Mouse (Mus musculus): Measurements from ENCODE around the gene Slc9a2. TPM values are rescaled to one million over a fixed set of nuclear protein-coding genes. Genes with fewer than 3 reads are reported as not detected.

The Slc9a2 gene
- polyA plus RNA-seq, 1 experiment from 2014 or later = 0.25 TPM

DNA sequence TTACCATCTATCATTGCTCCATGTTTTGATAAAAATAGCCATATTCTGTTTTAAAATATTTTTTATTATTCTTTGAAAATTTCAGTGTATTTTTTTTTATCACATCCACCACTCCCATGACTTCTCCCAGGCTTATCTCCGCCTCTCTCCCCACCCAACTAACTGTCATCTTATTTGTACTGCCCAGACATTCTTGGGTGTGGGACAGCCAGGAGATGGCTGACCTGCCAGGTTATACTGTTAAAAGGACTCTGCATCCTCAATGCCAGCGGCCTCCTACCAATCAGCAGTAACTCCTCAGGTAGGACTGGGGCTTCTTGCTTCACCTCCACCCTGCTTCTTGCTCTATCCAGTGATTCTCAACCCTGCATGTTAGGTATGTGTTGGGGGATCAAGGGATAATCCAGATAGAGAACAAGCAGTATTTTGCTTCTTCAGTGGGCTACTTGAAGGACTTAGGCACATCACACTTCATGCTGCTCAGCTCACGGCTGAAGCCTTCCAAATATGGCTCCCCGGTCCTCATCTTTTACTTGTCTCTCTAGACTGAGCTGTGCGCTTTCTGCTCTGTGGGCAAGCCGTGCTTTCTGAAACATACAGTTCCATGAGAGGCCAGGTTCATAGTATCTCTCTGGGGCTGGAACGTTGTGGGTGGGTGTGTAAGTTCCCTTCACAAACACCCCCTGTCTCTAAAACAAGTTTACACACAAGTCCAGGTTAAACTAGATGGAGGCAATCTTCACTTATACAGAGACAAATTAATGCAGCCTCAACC is 91.0 kb downstream of the Slc9a2 start:
- H3K27me3 ChIP-seq = no peaks in the 10 kb centered on the region
- no peak overlapping the region for H3K4me3 ChIP-seq
- WGBS = 86% methylated on average over 7 of the region's 7 CpGs

DNA sequence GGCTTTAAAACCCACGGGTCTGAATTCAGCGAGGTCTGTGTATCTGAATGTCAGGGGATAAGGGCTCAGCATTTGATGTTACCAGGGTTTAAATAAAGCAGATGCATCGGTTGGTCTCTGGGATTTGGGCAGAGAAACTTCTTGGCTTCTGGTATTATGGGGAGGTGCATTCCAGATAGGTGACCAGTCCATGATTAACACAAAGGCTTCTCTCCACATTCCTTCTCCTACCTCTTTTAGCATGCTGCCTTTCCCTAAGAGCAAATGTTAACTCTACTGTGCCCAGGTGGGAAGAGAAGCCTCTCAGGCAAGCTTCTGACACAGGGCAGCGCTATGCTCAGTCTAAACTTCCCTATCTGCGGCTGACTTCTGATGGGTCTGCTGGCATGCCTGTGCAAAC is 92.9 kb downstream of the Slc9a2 start:
- Histone ChIP-seq H3K4me1 (no peaks in the 10 kb centered on the region), H3K9ac (no peak overlapping the region), H3K27ac (no peak overlapping the region), H3K9me3 (no peaks in the 10 kb centered on the region), H3K36me3 (no peaks in the 10 kb centered on the region), H3K4me3 (no peak overlapping the region), H3K4me2 (no peak overlapping the region), H3K27me3 (no peaks in the 10 kb centered on the region)
- 76% methylated on average over 5 of the region's 5 CpGs for WGBS
- no peak for ATAC-seq (ENCODE audit: borderline replicate concordance, extremely low read depth, low FRiP score, low TSS enrichment)

More for the DNA sequence above, 91.0 kb downstream of the Slc9a2 start:
- H3K9ac ChIP-seq = no peak overlapping the region
- no peaks in the 10 kb centered on the region for H3K9me3 ChIP-seq
- no peaks in the 10 kb centered on the region for H3K4me1 ChIP-seq
- H3K27ac ChIP-seq = no peak overlapping the region
- no peak for ATAC-seq (ENCODE audit: borderline replicate concordance, extremely low read depth, low FRiP score, low TSS enrichment)
- H3K36me3 ChIP-seq = no peaks in the 10 kb centered on the region
- no peak overlapping the region for H3K4me2 ChIP-seq

DNA sequence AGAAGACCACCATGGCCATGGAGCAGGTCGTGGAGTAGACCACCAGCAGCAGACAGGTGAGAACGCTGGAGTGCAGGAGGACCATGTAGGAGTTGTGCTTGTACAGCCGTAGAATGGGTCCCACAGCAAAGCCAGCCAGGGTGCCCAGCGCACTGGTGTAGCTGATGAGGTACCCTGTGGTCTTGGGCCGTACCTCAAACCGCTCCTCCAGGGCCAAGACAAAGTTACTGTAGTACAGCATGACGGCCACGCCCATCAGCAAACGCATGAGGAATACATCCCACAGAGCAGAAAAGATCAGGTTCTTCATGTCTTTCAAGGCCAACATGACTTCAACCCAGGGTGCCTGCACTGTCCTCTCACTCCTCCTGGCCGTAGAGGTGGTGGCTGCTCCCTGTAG is 93.7 kb downstream of the Slc9a2 start:
- WGBS = 94% methylated on average over 10 of the region's 10 CpGs
- no peak for ATAC-seq (ENCODE audit: borderline replicate concordance, extremely low read depth, low FRiP score, low TSS enrichment)

DNA sequence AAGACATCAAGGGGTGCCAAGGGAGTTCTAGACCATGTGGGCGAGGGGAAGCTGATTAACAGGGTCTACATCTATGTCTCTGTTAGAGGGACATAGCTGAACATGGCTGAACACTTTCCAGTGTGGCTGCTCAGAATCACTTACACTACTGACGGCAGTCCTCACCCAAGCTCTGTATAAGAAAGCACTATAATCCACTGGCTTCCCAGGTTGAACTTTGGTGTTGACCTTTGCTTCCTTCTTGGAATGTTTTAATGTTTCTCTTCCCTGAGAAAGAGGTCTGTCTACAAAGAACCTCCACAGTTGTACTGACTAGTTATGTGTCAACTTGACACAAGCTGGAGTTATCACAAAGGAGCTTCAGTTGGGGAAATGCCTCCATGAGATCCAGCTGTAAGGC is 95.7 kb downstream of the Slc9a2 start:
- Histone ChIP-seq H3K4me2 (no peak overlapping the region), H3K4me3 (no peak overlapping the region), H3K27me3 (no peaks in the 10 kb centered on the region), H3K27ac (no peak overlapping the region), H3K9me3 (no peaks in the 10 kb centered on the region), H3K36me3 (peaks cover 8% of the 10 kb centered on the region; the same call in 1 of the 2 replicates), H3K9ac (no peak overlapping the region), H3K4me1 (no peaks in the 10 kb centered on the region)
- no peak for ATAC-seq (ENCODE audit: borderline replicate concordance, extremely low read depth, low FRiP score, low TSS enrichment)
- WGBS = 67% methylated on average over 2 of the region's 2 CpGs

More for the DNA sequence above, 93.7 kb downstream of the Slc9a2 start:
- no peaks in the 10 kb centered on the region for H3K27me3 ChIP-seq
- H3K4me3 ChIP-seq = no peak overlapping the region
- H3K4me1 ChIP-seq = no peaks in the 10 kb centered on the region
- H3K27ac ChIP-seq = no peak overlapping the region
- no peaks in the 10 kb centered on the region for H3K9me3 ChIP-seq
- peaks cover 6% of the 10 kb centered on the region; the same call in 1 of the 2 replicates for H3K36me3 ChIP-seq
- H3K4me2 ChIP-seq = no peak overlapping the region
- no peak overlapping the region for H3K9ac ChIP-seq

DNA sequence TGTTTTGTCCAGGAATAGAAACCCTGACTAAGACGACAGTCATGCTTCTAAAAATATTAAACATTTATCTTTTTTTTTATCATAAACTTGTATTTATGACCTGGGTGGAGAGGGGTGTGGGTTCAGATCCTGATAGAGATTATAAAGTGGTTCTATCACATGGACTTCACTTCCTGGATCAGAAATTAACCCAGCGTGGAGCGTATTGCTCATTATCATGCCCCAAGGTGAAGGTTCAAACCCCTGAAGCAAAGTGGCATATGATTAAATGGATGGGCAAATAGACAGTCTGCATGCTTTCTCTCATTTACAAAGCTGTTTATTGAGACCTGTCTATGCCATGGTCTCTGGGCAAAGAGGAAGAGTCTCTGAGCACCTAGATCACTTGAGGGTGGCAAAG is 96.4 kb downstream of the Slc9a2 start:
- Histone ChIP-seq H3K4me2 (no peak overlapping the region), H3K9me3 (no peaks in the 10 kb centered on the region), H3K27me3 (no peaks in the 10 kb centered on the region), H3K9ac (no peak overlapping the region), H3K36me3 (peaks cover 8% of the 10 kb centered on the region; the same call in 1 of the 2 replicates), H3K27ac (no peak overlapping the region), H3K4me1 (no peaks in the 10 kb centered on the region), H3K4me3 (no peak overlapping the region)
- 72% methylated on average over 3 of the region's 3 CpGs for WGBS
- no peak for ATAC-seq (ENCODE audit: borderline replicate concordance, extremely low read depth, low FRiP score, low TSS enrichment)

DNA sequence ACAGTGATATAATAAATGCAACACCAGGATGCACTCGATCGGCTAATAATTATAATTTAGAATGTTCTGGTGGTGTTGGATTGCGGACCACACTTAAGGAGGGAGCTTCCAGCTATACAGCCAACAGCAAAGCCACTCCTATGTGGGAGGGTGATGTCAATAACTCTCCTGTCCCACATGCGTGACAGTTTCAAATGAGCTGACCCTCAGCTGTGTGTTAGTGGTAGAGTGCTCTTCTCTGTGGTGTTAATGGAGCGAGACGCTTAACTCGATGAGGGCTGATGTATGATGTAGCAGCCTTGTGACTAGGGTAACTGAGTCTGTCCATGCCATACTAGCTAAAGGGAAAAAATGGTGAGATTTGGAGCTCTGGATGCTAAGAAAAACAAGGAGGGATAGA is 103.1 kb downstream of the Slc9a2 start:
- Histone ChIP-seq H3K9ac (no peak overlapping the region), H3K27ac (no peak overlapping the region), H3K27me3 (no peaks in the 10 kb centered on the region), H3K4me2 (no peak overlapping the region), H3K9me3 (no peaks in the 10 kb centered on the region), H3K36me3 (peaks cover 8% of the 10 kb centered on the region; the same call in 1 of the 2 replicates), H3K4me3 (no peak overlapping the region), H3K4me1 (no peaks in the 10 kb centered on the region)
- 91% methylated on average over 7 of the region's 7 CpGs for WGBS
- ATAC-seq (ENCODE audit: borderline replicate concordance, extremely low read depth, low FRiP score, low TSS enrichment) = no peak

DNA sequence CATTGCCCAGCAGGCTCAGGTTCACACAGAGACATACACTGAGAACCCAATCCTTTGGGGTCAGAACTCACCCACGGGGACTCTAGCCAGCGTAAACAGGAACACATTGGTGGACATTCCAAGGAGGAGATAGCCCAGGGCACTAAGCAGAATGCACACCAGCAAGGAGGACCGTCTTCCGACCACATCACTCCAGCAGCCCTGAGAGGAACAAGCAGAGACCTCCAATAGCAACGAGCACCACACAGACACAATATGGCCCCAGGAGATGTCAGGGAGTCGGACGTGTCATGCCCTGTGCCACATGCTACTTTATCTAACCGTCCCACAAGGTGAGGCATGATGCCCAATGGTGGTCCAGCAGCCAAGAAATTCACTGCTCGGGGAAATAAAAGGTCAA is 103.9 kb downstream of the Slc9a2 start:
- no peak overlapping the region for H3K4me3 ChIP-seq
- no peak overlapping the region for H3K27ac ChIP-seq
- H3K9ac ChIP-seq = no peak overlapping the region
- no peaks in the 10 kb centered on the region for H3K4me1 ChIP-seq
- ATAC-seq (ENCODE audit: borderline replicate concordance, extremely low read depth, low FRiP score, low TSS enrichment) = no peak
- no peaks in the 10 kb centered on the region for H3K27me3 ChIP-seq
- H3K4me2 ChIP-seq = no peak overlapping the region
- no peaks in the 10 kb centered on the region for H3K36me3 ChIP-seq
- 88% methylated on average over 9 of the region's 9 CpGs for WGBS
- H3K9me3 ChIP-seq = no peaks in the 10 kb centered on the region

DNA sequence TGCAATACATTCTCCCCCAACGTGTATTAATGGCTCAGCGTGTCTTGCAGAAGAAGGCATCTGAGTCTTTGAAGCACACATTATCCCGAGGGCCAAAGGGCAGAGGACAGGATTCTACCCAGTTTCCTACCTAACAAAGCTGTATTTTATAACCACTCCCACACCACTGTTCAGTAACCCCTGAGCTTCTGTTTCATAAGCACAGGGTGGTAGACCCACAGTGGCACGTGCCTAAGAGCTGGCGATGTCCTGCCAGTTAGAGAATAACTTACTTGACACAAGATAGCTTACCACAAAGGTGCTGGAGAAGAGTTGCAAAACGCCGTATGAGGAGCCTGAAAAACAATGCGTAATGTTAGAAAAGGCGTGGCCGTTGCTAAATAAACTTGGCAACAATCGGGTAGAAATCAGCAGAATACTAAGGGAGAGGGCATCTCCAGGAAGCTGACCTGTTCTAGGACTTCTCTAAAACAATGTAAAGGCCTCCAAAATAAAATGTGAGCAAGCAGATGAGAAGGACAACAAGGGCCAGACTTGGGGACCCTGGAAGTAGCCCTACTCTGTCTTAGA is 105.6 kb downstream of the Slc9a2 start:
- Histone ChIP-seq H3K4me2 (no peak overlapping the region), H3K27me3 (no peaks in the 10 kb centered on the region), H3K4me3 (no peak overlapping the region), H3K36me3 (no peaks in the 10 kb centered on the region), H3K27ac (no peak overlapping the region), H3K4me1 (no peaks in the 10 kb centered on the region), H3K9ac (no peak overlapping the region), H3K9me3 (no peaks in the 10 kb centered on the region)
- ATAC-seq (ENCODE audit: borderline replicate concordance, extremely low read depth, low FRiP score, low TSS enrichment) = no peak
- 76% methylated on average over 11 of the region's 11 CpGs for WGBS

DNA sequence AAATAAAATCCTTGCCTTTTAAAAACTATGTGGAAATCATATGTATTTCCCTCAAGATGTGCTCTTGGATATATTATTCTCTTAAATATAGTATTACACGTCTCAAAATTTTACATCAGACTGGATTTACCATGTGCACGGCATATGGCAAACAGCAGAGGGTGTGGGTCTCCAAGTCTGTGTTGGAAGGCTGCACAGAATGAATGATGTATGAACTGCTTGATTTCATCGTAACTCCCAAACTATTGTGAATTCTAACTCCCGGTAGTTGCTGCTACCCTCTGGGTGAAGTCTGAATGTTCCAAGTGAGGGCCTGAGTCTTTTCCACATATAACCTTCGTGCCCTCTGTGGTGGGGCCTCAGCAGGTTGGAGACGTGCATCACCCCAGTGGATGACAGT is 108.6 kb downstream of the Slc9a2 start:
- H3K9ac ChIP-seq = no peak overlapping the region
- H3K4me1 ChIP-seq = no peaks in the 10 kb centered on the region
- no peaks in the 10 kb centered on the region for H3K36me3 ChIP-seq
- no peak overlapping the region for H3K4me2 ChIP-seq
- no peaks in the 10 kb centered on the region for H3K27me3 ChIP-seq
- H3K4me3 ChIP-seq = no peak overlapping the region
- no peaks in the 10 kb centered on the region for H3K9me3 ChIP-seq
- no peak for ATAC-seq (ENCODE audit: borderline replicate concordance, extremely low read depth, low FRiP score, low TSS enrichment)
- H3K27ac ChIP-seq = no peak overlapping the region
- WGBS = 82% methylated on average over 6 of the region's 6 CpGs

DNA sequence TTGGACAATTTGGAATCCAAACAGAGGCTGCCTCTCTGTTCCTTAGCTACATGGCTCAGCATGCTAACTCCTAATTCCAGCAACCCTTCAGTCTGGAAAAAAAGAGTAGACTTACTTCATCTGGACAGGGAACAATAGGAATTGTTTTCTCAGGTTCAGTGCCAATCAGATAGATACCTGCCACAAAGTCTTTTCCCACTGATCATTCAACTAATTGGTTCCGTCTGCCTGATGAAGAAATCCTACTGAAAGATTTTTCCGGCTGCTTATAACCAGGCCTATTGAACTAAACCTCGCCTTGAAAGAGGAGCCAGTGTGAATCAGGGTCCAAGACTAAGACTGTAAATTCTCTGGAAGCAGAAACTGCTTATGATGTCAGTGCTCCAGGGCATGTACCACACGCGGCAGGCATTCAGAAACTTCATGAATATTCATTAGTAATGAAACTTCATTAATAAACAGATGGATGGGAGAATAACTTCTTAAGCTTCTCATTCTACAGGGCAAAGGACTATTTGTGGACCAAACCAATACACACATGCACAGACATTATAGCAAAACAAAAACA is 109.4 kb downstream of the Slc9a2 start:
- no peaks in the 10 kb centered on the region for H3K9me3 ChIP-seq
- no peak overlapping the region; the same call in 1 of the 2 replicates for H3K9ac ChIP-seq
- peak overlapping the region; percentile 58 for H3K4me2 ChIP-seq
- ATAC-seq (ENCODE audit: borderline replicate concordance, extremely low read depth, low FRiP score, low TSS enrichment) = no peak
- 48% methylated on average over 5 of the region's 5 CpGs for WGBS
- no peaks in the 10 kb centered on the region for H3K4me1 ChIP-seq
- H3K4me3 ChIP-seq = peak overlapping the region; percentile 72
- no peaks in the 10 kb centered on the region for H3K36me3 ChIP-seq
- H3K27ac ChIP-seq = no peak overlapping the region
- no peaks in the 10 kb centered on the region for H3K27me3 ChIP-seq

DNA sequence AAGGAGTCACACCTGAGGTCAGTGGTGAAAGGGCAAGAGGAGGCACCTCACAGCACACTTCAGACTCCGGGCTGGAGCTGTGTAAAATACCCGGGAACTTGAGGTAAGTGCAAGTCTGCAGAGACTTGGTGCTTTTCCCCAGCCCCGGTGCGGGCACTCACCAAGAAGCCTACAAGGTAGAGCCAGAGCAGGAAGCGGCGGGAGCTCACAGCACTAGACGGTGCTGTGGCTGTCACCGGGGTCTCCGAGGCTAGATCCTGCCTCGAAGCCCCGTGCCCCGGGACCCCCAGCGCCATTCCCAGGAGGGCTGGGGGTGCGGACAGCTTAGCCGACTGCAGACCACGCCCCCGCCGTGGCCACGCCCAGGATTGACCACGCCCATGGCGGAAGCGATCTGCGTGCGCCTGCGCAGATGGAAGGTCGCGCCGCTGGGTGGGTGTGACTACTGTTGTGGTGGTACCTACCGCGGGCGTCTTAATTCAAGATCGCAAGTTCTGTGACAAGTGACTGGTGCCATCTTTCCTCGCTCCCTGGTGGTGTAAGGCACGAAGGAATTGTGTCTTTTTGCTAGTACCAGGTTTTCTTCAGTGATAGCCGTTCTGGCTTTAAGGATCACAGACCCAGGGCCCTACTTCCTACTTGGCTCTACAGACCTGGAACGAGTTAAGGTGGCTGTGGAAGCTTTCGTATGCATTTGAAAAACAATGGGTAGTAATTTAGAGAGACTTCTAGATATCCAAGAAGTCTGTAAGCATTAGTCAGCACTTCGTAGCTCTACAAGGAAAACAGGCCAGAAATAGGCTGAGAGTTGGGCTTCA is 110.2 kb downstream of the Slc9a2 start, which contains the start of gene Mfsd9:
Gene Mfsd9, minus strand, starts transcription at position 364 of the 818 bp plus-strand sequence.
- Histone ChIP-seq H3K9ac (peak within 1 kb of the TSS; percentile 48), H3K36me3 (no peaks in the 10 kb centered on the region), H3K9me3 (no peaks in the 10 kb centered on the region), H3K27me3 (no peaks in the 10 kb centered on the region), H3K4me3 (peak within 1 kb of the TSS; percentile 72), H3K4me2 (peak within 1 kb of the TSS; percentile 58), H3K4me1 (no peaks in the 10 kb centered on the region), H3K27ac (no peak within 1 kb of the TSS)
- ATAC-seq (ENCODE audit: borderline replicate concordance, extremely low read depth, low FRiP score, low TSS enrichment) = peak; percentile 96
- WGBS = 5% methylated on average over 38 of the region's 38 CpGs
